Mouse (Mus musculus) embryonic fibroblast, embryonic 13.5 days (primary cell): ENCODE measurements at regions not wholly inside any gene's neighbourhood (a gene's known extent, or its start where the extent isn't known, plus 50 kb on each side); places are given as distances from the start of the nearest gene placed in this dataset.

Experiments
- CTCF ChIP-seq: IDR thresholded peaks from 2 replicates; pipeline ENCODE4 v1.5.1; 2011; ENCODE audit warnings: mild to moderate bottlenecking, control low read depth, low read length, moderate library complexity, borderline replicate concordance; ENCODE audit not compliant: insufficient read depth
- POLR2A ChIP-seq: IDR thresholded peaks from 2 replicates; pipeline ENCODE4 v1.6.1; 2011; ENCODE audit warnings: low read depth, mild to moderate bottlenecking, control low read depth, low read length, moderate library complexity

- no peak for TF ChIP-seq CTCF
- TF ChIP-seq POLR2A: no peak
These were observed 336.5 kb downstream of the Hs3st1 start for GRCm38 (mm10) chr5:39418795-39419194.
